Mouse (Mus musculus) common myeloid progenitor, adult 5-6 weeks (primary cell): ENCODE data around the gene Cd70. TPM values are rescaled to one million over a fixed set of nuclear protein-coding genes. Genes with fewer than 3 reads are reported as not detected.

ENCODE experiments used
- ATAC-seq: replicated peaks from 2 replicates; pipeline ENCODE4 v1.8.0; 2016; ENCODE audit warnings: low read depth, mild to moderate bottlenecking, moderate TSS enrichment, inconsistent platforms; ENCODE audit not compliant: poor library complexity, severe bottlenecking
- total RNA-seq: library from RNA; stranded (forward); fragments of 200-1000, 187-1606 nt; gene quantifications from 2 replicates; pipeline ENCODE4 v1.2.3, GENCODE M21; 2017

Cd70 gene
- total RNA-seq, 1 experiment from 2014 or later, result not detected

DNA sequence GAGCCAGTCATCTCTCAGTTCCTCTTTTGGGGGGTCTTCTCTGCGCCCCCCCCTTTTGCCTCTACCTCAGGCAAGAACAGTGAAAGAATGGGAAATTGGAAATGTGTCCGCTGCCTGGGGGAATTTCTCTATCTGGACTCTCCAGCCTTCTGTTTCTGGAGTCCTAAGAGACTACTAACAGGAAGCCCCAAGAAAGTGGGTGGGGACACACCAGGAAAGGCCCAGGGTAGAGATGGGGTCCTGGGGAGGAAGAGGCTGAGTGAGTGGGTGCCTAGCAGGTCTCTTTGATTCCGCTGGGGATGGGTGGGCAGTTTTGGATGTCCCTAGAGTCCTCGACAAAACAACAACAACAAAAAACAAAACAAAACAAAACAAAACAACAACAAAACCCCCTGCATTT, 45.1 kb downstream of the Cd70 start:
- 0 out of 2 replicates have a peak, but pooled peaks have one; percentile 14 for ATAC-seq

DNA sequence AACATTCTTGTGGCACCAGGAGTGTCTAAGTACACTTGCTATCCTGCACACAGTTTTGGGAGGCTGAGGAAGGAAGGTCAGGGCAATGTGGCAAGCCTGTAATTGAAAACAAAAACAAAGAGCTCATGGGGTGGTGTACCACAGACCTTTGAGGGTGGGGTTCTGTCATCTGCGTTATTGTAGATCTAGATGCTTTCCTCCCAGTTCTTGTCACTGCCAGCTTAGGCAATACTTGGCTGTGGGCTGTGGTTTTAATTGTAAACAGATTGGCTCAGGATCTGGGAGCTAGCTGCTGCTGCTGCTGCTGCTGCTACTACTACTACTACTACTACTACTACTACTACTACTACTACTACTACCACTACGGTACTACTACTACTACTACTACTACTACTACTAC, 47.3 kb downstream of the Cd70 start:
- no peak for ATAC-seq

DNA sequence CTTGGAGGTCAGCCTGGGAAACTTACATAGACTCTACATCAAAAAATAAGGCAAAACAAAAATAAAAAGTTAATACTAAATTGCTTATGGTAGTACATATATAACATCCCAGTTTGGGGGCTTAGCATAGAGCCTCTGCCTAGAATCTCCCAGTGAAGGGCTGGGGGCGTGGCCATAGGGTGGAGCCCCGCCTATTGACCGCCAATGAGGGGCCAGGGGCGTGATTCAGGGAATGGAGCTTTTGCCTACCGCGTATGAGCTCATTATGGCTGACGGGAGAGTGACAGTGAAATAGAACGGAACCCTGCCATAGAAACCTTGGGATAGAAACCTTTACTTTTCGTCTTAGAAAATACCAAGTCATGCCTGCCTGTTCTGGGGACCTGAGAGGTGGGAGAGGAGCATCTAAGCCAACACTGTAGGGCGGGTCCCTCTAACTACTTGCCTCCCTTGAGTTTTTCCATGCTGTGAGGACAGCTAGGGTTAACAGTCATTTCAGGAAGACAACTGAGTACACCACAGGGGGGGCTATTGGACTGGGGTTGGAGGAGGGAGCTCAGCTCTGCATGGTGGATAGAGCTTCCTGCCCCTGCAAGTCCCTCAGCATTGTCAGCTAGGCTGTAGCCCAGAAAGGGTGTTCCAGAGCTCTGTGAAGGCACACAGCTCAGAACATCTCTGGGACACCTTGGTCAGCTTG, 49.8 kb downstream of the Cd70 start:
- peak; percentile 39 for ATAC-seq

DNA sequence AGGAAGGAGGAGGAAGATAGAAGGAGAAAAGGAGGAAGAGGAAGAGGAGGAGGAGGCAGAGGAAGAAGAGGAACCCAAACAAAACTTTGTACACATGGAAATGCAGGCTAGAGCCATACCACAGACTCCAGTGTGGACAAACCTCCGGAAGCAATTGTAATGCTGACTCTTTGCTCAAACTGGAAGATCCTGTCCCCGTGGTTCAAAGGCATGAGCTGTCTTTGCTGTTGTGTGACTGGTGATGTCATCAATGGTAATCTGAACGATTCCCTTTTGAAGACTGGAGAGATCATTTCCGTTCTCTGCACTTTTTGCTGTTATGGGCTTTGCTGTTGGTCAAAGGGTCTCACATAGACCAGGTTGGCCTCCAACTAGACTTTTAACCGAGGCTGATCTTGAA, 51.3 kb downstream of the Cd70 start:
- no peak for ATAC-seq

DNA sequence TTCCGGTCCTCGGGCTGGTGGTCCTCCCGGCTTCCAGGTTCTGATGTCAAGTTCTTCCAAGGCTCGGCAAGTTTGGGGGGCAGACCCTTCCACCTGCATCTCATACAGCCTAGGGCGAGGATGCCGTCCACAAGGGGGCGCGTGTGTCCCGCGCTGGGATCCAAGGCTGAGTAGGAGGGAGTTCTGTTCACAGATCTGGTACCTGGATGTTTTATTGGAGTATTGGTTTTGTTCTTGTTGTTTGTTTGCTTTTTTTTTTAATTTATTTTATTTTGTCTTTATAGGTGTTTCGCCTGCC, 53.0 kb downstream of the Cd70 start:
- peak; percentile 62 for ATAC-seq

Other genes starting within 250 kb of the Cd70 start
- 22.4 and 23.7 TPM in 2 replicates for gene Mllt1, start 214.4 kb downstream of the Cd70 start, total RNA-seq
- gene Acer1, start 167.7 kb downstream of the Cd70 start, total RNA-seq, result not detected in 2 replicates
- gene Clpp, start 159.5 kb downstream of the Cd70 start, total RNA-seq, result 73.8 and 96.9 TPM in 2 replicates
- gene Alkbh7, start 152.4 kb downstream of the Cd70 start, total RNA-seq, result 16.0 and 30.3 TPM in 2 replicates
- gene Pspn, start 149.8 kb downstream of the Cd70 start, total RNA-seq, result not detected in 2 replicates
- gene Gtf2f1, start 138.5 kb downstream of the Cd70 start, total RNA-seq, result 108 and 124 TPM in 2 replicates
- not detected in 2 replicates for gene Gm17949, start 138.3 kb downstream of the Cd70 start, total RNA-seq
- gene Khsrp, start 118.3 kb downstream of the Cd70 start, total RNA-seq, result 90.7 and 122 TPM in 2 replicates
- not detected in 2 replicates for gene Slc25a41, start 108.1 kb downstream of the Cd70 start, total RNA-seq
- gene Crb3, start 90.7 kb downstream of the Cd70 start, total RNA-seq, result 1.3 TPM in 1 of 2 replicates, not detected in the other
- 6.4 and 11.6 TPM in 2 replicates for gene Slc25a23, start 89.9 kb downstream of the Cd70 start, total RNA-seq
- gene Dennd1c, start 71.3 kb downstream of the Cd70 start, total RNA-seq, result 4.4 and 5.0 TPM in 2 replicates
- gene Tubb4a, start 62.0 kb downstream of the Cd70 start, total RNA-seq, result not detected in 2 replicates
- 0.82 and 1.7 TPM in 2 replicates for gene Tnfsf9, start 44.5 kb downstream of the Cd70 start, total RNA-seq
- 7.2 and 9.0 TPM in 2 replicates for gene Tnfsf14, start 44.4 kb upstream of the Cd70 start, total RNA-seq
- gene C3, start 78.4 kb upstream of the Cd70 start, total RNA-seq, result 8.4 and 19.3 TPM in 2 replicates
- 17.0 and 17.7 TPM in 2 replicates for gene Gpr108, start 98.7 kb upstream of the Cd70 start, total RNA-seq
- 8.4 and 9.8 TPM in 2 replicates for gene Trip10, start 99.7 kb upstream of the Cd70 start, total RNA-seq
- gene Vav1, start 129.3 kb upstream of the Cd70 start, total RNA-seq, result 182 and 183 TPM in 2 replicates
- gene Adgre1, start 208.9 kb upstream of the Cd70 start, total RNA-seq, result 2.4 and 9.0 TPM in 2 replicates